ENCODE assay signal across 29 mouse cellular contexts in the genomic region with DNA sequence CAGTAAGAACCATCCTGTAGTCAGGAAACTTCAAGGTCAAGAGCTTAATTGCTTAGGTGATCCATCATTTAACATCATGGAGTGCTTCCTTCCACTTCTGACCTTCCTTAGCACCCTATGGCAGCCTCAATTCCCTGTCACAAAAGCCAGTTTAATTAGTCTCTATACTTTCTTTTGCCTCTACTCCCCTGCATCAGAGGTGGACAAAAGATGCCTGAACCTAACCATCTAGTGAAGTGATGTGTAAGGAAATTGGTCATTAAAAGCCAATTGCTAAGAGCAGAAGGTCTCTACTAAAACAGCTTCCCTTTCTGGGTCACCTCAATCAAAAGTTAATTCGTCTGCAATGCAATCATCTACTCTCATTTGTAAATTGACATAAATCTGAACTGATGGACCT.
DNase-seq lines count a peak whose midpoint lies in the region; ATAC-seq lines count a peak whose summit lies in the region.
"Had no signal": no experiment of that assay in that cellular context is flagged by ENCODE, and none has a peak within 500 bp of the region (broad histone marks: within the 10 kb centered on the region; RNA-seq: fewer than 3 reads in every experiment).

No protein-coding gene starts in this region.

- no peak overlapping the region for H3K4me2 ChIP-seq in embryonic facial prominence, embryonic 12.5 days (replicated peaks)
- H3K4me2 ChIP-seq: embryonic facial prominence, embryonic 13.5 days; forebrain, embryonic 12.5 days; forebrain, embryonic 15.5 days; heart, embryonic 12.5 days; heart, embryonic 15.5 days; hindbrain, embryonic 14.5 days had no signal

- no peaks in the 10 kb centered on the region for H3K4me1 ChIP-seq in embryonic facial prominence, embryonic 12.5 days
- H3K4me1 ChIP-seq in embryonic facial prominence, embryonic 10.5 days, result peaks cover 9% of the 10 kb centered on the region; the same call in 1 of the 2 replicates
- H3K4me1 ChIP-seq: embryonic facial prominence, embryonic 13.5 days; forebrain, embryonic 15.5 days; heart, embryonic 12.5 days; heart, embryonic 15.5 days had no signal

- no peak for DNase-seq in embryonic facial prominence, embryonic 10.5 days (ENCODE audit: low spot score)
- DNase-seq in ES-CJ7 (ENCODE audit: low read depth, low spot score), result peak; percentile 35
- peak; percentile 21 for DNase-seq in R1 (ENCODE audit: low read depth, low spot score)
- DNase-seq in embryo, embryonic 9.5 days (ENCODE audit: extremely low spot score), result peak; percentile 13
- no peak for DNase-seq in right cerebral cortex, postnatal 10 days (ENCODE audit: low spot score in 2 of 2)
- DNase-seq in cerebellum, adult 11-12 months, result no peak
- DNase-seq: adrenal gland, adult 2 months; adrenal gland, postnatal 14 days; B cell, adult 2 months; cerebellum, adult 11 months; cerebellum, adult 8-10 months; cerebellum, postnatal 10 days; cerebellum, postnatal 36 days; gastrocnemius, postnatal 25 days; heart, adult 18-20 months; heart, postnatal 10 days; heart, postnatal 4 days had no signal

- ATAC-seq in embryonic facial prominence, embryonic 12.5 days (ENCODE audit: insufficient number of reproducible peaks, insufficient read depth, low FRiP score, low TSS enrichment), result peak; percentile 52; the same call in 1 of the 2 replicates
- ATAC-seq: forebrain, embryonic 15.5 days; hindbrain, postnatal 0 days; inflammation-experienced regulatory T-cells, adult 6 months; intestine, embryonic 16.5 days had no signal

- no peak overlapping the region for H3K4me3 ChIP-seq in embryonic facial prominence, embryonic 12.5 days
- no peak overlapping the region for H3K4me3 ChIP-seq in embryonic facial prominence, embryonic 10.5 days
- H3K4me3 ChIP-seq: embryonic facial prominence, embryonic 13.5 days; erythroblast, embryonic 14.5 days; forebrain, embryonic 12.5 days; forebrain, embryonic 15.5 days; heart, embryonic 12.5 days; heart, embryonic 15.5 days had no signal

- WGBS in embryonic facial prominence, embryonic 12.5 days, result 13% methylated on average over 1 of the region's 1 CpGs
- 29% methylated on average over 1 of the region's 1 CpGs for WGBS in embryonic facial prominence, embryonic 10.5 days

- no peak overlapping the region for H3K27ac ChIP-seq in embryonic facial prominence, embryonic 12.5 days
- no peak overlapping the region for H3K27ac ChIP-seq in embryonic facial prominence, embryonic 10.5 days (replicated peaks)
- H3K27ac ChIP-seq: embryonic facial prominence, embryonic 13.5 days; forebrain, embryonic 12.5 days; forebrain, embryonic 15.5 days; heart, embryonic 15.5 days; hindbrain, embryonic 14.5 days; hindbrain, postnatal 0 days had no signal

- no peaks in the 10 kb centered on the region for H3K9me3 ChIP-seq in embryonic facial prominence, embryonic 12.5 days
- no peaks in the 10 kb centered on the region for H3K9me3 ChIP-seq in embryonic facial prominence, embryonic 10.5 days
- H3K9me3 ChIP-seq: embryonic facial prominence, embryonic 13.5 days; forebrain, embryonic 12.5 days; forebrain, embryonic 15.5 days; heart, embryonic 12.5 days; heart, embryonic 15.5 days had no signal

- no peaks in the 10 kb centered on the region for H3K27me3 ChIP-seq in embryonic facial prominence, embryonic 12.5 days
- H3K27me3 ChIP-seq in embryonic facial prominence, embryonic 10.5 days (replicated peaks; ENCODE audit: low read depth, poor library complexity, severe bottlenecking), result peaks cover 14% of the 10 kb centered on the region; the same call in 1 of the 2 replicates
- H3K27me3 ChIP-seq: CH12.LX; embryonic facial prominence, embryonic 13.5 days; forebrain, embryonic 12.5 days; forebrain, embryonic 15.5 days; heart, embryonic 12.5 days; heart, embryonic 15.5 days had no signal

- no peaks in the 10 kb centered on the region for H3K36me3 ChIP-seq in embryonic facial prominence, embryonic 12.5 days
- no peaks in the 10 kb centered on the region for H3K36me3 ChIP-seq in embryonic facial prominence, embryonic 10.5 days (replicated peaks)
- H3K36me3 ChIP-seq: embryonic facial prominence, embryonic 13.5 days; forebrain, embryonic 12.5 days; forebrain, embryonic 15.5 days; heart, embryonic 12.5 days; heart, embryonic 15.5 days had no signal

- H3K9ac ChIP-seq in embryonic facial prominence, embryonic 12.5 days, result no peak overlapping the region
- H3K9ac ChIP-seq: embryonic facial prominence, embryonic 13.5 days; forebrain, embryonic 12.5 days; forebrain, embryonic 15.5 days; heart, embryonic 12.5 days; heart, embryonic 15.5 days; hindbrain, embryonic 14.5 days had no signal

Comparison
In these comparisons a context has a peak if more than half of its experiments do, and no peak if none do; other contexts are left out.
1. DNase-seq: peak in ES-CJ7 (single experiment), R1 (single experiment) and embryo, embryonic 9.5 days (single experiment); none in embryonic facial prominence, embryonic 10.5 days (single experiment), right cerebral cortex, postnatal 10 days (0 of 2) and cerebellum, adult 11-12 months (single experiment).